Mouse (Mus musculus): ENCODE data around the gene Plbd2.

DNA sequence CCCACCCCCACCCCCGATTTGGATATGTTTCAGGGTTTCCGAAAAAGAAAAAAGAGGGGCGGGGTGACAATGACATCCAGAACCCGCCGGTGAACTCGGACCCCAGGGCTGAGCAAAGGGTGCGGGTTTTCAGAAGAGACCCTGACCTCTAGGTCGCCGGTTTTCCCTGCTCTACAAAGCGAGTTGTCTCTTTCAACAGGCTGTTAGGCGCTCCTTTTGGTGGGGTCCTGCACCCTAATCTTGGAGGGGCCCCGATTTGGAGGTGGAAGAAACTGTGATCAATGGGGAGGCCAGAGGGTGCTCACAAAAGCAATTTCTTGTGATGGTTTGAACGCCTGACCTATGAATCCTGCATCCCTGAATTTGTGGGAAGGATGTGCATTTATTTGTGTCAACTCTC is 65.0 kb downstream of the Plbd2 start:
- TF ChIP-seq POLR2A (IDR thresholded peaks at IDR 0.05; ENCODE audit: borderline replicate concordance, insufficient read depth, low read length) (no peak), CTCF (IDR thresholded peaks at IDR 0.05; ENCODE audit: borderline replicate concordance, insufficient read depth, low read depth, low read length) (no peak)
